In genomic region chr7:126636733-126637520, GRCm38 (mm10) we compare ENCODE assay signal across 8 mouse cellular contexts. TPM values are rescaled to one million over a fixed set of nuclear protein-coding genes. Genes with fewer than 3 reads are reported as not detected.
A peak's percentile ranks its signal among the peaks of the same experiment; 100 is the strongest.
DNase-seq lines count a peak whose midpoint lies in the region; ATAC-seq and TF ChIP-seq lines count a peak whose summit lies in the region.

No protein-coding gene starts in this region.

- H3K4me2 ChIP-seq in forebrain, postnatal 0 days (ENCODE audit: low read depth), result no peak overlapping the region
- no peak overlapping the region for H3K4me2 ChIP-seq in forebrain, embryonic 12.5 days
- H3K4me2 ChIP-seq in kidney, postnatal 0 days (ENCODE audit: low read length), result no peak overlapping the region

- no peak overlapping the region for H3K27ac ChIP-seq in forebrain, postnatal 0 days (ENCODE audit: low read depth, low read length)
- no peak overlapping the region for H3K27ac ChIP-seq in forebrain, embryonic 12.5 days
- H3K27ac ChIP-seq in cortical plate, adult 2 months (ENCODE audit: insufficient read depth, low read length), result no peak overlapping the region
- no peak overlapping the region for H3K27ac ChIP-seq in kidney, postnatal 0 days

- H3K27me3 ChIP-seq in forebrain, postnatal 0 days (ENCODE audit: insufficient read depth, low read length), result no peaks in the 10 kb centered on the region
- H3K27me3 ChIP-seq in forebrain, embryonic 12.5 days, result 0 out of 2 replicates have a peak, but pooled peaks cover 5% of the 10 kb centered on the region
- no peaks in the 10 kb centered on the region for H3K27me3 ChIP-seq in kidney, postnatal 0 days (ENCODE audit: insufficient read depth, low read length)

- H3K36me3 ChIP-seq in forebrain, postnatal 0 days (ENCODE audit: insufficient read depth), result no peaks in the 10 kb centered on the region
- H3K36me3 ChIP-seq in forebrain, embryonic 12.5 days (replicated peaks), result no peaks in the 10 kb centered on the region
- no peaks in the 10 kb centered on the region for H3K36me3 ChIP-seq in kidney, postnatal 0 days (ENCODE audit: insufficient read depth, low read length)

- no peak overlapping the region for H3K9ac ChIP-seq in forebrain, postnatal 0 days
- H3K9ac ChIP-seq in forebrain, embryonic 12.5 days, result no peak overlapping the region
- H3K9ac ChIP-seq in kidney, postnatal 0 days (ENCODE audit: low read depth, low read length), result no peak overlapping the region

- no peak overlapping the region for H3K4me3 ChIP-seq in forebrain, postnatal 0 days (ENCODE audit: low read depth, low read length)
- H3K4me3 ChIP-seq in forebrain, embryonic 12.5 days (replicated peaks), result no peak overlapping the region
- no peak overlapping the region for H3K4me3 ChIP-seq in cortical plate, adult 2 months (ENCODE audit: insufficient read depth, low read length)
- no peak overlapping the region for H3K4me3 ChIP-seq in kidney, postnatal 0 days (replicated peaks; ENCODE audit: low read depth, low read length)

- H3K4me1 ChIP-seq in forebrain, postnatal 0 days (ENCODE audit: insufficient read depth), result no peaks in the 10 kb centered on the region
- H3K4me1 ChIP-seq in forebrain, embryonic 12.5 days, result no peaks in the 10 kb centered on the region
- no peaks in the 10 kb centered on the region for H3K4me1 ChIP-seq in cortical plate, adult 2 months (ENCODE audit: control insufficient read depth, insufficient read depth, low read length)
- no peaks in the 10 kb centered on the region for H3K4me1 ChIP-seq in kidney, postnatal 0 days (replicated peaks; ENCODE audit: insufficient read depth, low read length)

- H3K9me3 ChIP-seq in forebrain, postnatal 0 days (ENCODE audit: low read length), result no peaks in the 10 kb centered on the region
- no peaks in the 10 kb centered on the region for H3K9me3 ChIP-seq in forebrain, embryonic 12.5 days
- H3K9me3 ChIP-seq in kidney, postnatal 0 days (replicated peaks; ENCODE audit: low read length), result no peaks in the 10 kb centered on the region

- WGBS in forebrain, postnatal 0 days, result 17% methylated on average over 4 of the region's 4 CpGs
- 25% methylated on average over 4 of the region's 4 CpGs for WGBS in forebrain, embryonic 12.5 days
- WGBS in kidney, postnatal 0 days, result 6% methylated on average over 4 of the region's 4 CpGs

- TF ChIP-seq CTCF in forebrain, postnatal 0 days (IDR thresholded peaks at IDR 0.05; ENCODE audit: low read depth), result peak; percentile 71
- TF ChIP-seq CTCF in cortical plate, adult 2 months (IDR thresholded peaks at IDR 0.05; ENCODE audit: extremely low read depth, insufficient read depth, low read length), result peak; percentile 79
- peak; percentile 80 for TF ChIP-seq CTCF in kidney, postnatal 0 days (IDR thresholded peaks at IDR 0.05; ENCODE audit: low read depth)

- DNase-seq in forebrain, postnatal 0 days, result peak; percentile 41
- peak; percentile 37 for DNase-seq in right cerebral cortex, adult 2 months (ENCODE audit: low spot score in 2 of 2)
- DNase-seq in right cerebral cortex, postnatal 4 days, result no peak
- peak; percentile 71 for DNase-seq in kidney, postnatal 0 days (ENCODE audit: low spot score)
- DNase-seq in lung, postnatal 4 days, result peak; percentile 47 to 59

- no peak for ATAC-seq in forebrain, postnatal 0 days
- ATAC-seq in forebrain, embryonic 12.5 days (ENCODE audit: low FRiP score), result no peak
- ATAC-seq in kidney, postnatal 0 days (replicated peaks; ENCODE audit: low FRiP score, low read depth), result no peak
- ATAC-seq in activated CD4-positive, CD25-positive, alpha-beta regulatory T cell, adult 4 months, result no peak

- no peak for TF ChIP-seq POLR2A in cortical plate, adult 2 months (IDR thresholded peaks at IDR 0.05; ENCODE audit: extremely low read depth, insufficient read depth, low read length)

RNA-seq across cellular contexts. Expression of gene Nupr1, which starts 6.3 kb away (rescaled TPM):
- 4.8 and 7.3 TPM in 2 replicates for total RNA-seq in forebrain, postnatal 0 days (2014; rRNA removed)
- polyA plus RNA-seq in forebrain, postnatal 0 days (2015; fragmentation: Nextera tagmentation; extraction: Ambion mirVana), result 15.5 and 18.0 TPM in 2 replicates
- polyA plus RNA-seq in forebrain, embryonic 12.5 days (2016; fragmentation: Nextera tagmentation; extraction: Ambion mirVana), result 3.1 and 3.8 TPM in 2 replicates
- polyA plus RNA-seq in cortical plate, adult 2 months (2012; rRNA removed), result 21.6 and 23.1 TPM in 2 replicates
- polyA plus RNA-seq in kidney, postnatal 0 days (2015; fragmentation: Nextera tagmentation; extraction: Ambion mirVana), result 24.5 and 24.8 TPM in 2 replicates
- polyA plus RNA-seq in activated CD4-positive, CD25-positive, alpha-beta regulatory T cell, adult 4 months (2017; shearing (Covaris generic)), result under 1 TPM in 1 of 2 experiments, not detected in 1; 0.54 TPM

RNA-seq across cellular contexts. Expression of gene Sgf29, which starts 12.2 kb away (rescaled TPM):
- total RNA-seq in forebrain, postnatal 0 days (2014; rRNA removed), result 22.8 and 37.1 TPM in 2 replicates
- polyA plus RNA-seq in forebrain, postnatal 0 days (2015; fragmentation: Nextera tagmentation; extraction: Ambion mirVana), result 59.6 and 62.3 TPM in 2 replicates
- polyA plus RNA-seq in forebrain, embryonic 12.5 days (2016; fragmentation: Nextera tagmentation; extraction: Ambion mirVana), result 39.4 and 51.2 TPM in 2 replicates
- 38.1 and 43.4 TPM in 2 replicates for polyA plus RNA-seq in cortical plate, adult 2 months (2012; rRNA removed)
- polyA plus RNA-seq in kidney, postnatal 0 days (2015; fragmentation: Nextera tagmentation; extraction: Ambion mirVana), result 37.8 and 38.6 TPM in 2 replicates
- polyA plus RNA-seq in activated CD4-positive, CD25-positive, alpha-beta regulatory T cell, adult 4 months (2017; shearing (Covaris generic)), result 100 to 1,000 TPM in 1 of 2 experiments, 10 to 100 TPM in 1; 73.9 to 103 TPM

RNA-seq across cellular contexts. Expression of gene Sult1a1, which starts 39.3 kb away (rescaled TPM):
- total RNA-seq in forebrain, postnatal 0 days (2014; rRNA removed), result 15.8 and 22.8 TPM in 2 replicates
- polyA plus RNA-seq in forebrain, postnatal 0 days (2015; fragmentation: Nextera tagmentation; extraction: Ambion mirVana), result 15.4 and 16.0 TPM in 2 replicates
- 0.42 and 0.54 TPM in 2 replicates for polyA plus RNA-seq in forebrain, embryonic 12.5 days (2016; fragmentation: Nextera tagmentation; extraction: Ambion mirVana)
- polyA plus RNA-seq in cortical plate, adult 2 months (2012; rRNA removed), result 14.1 and 16.5 TPM in 2 replicates
- polyA plus RNA-seq in kidney, postnatal 0 days (2015; fragmentation: Nextera tagmentation; extraction: Ambion mirVana), result 13.4 and 17.3 TPM in 2 replicates
- polyA plus RNA-seq in activated CD4-positive, CD25-positive, alpha-beta regulatory T cell, adult 4 months (2017; shearing (Covaris generic)), result under 1 TPM in 1 of 2 experiments, not detected in 1; 0.42 TPM

RNA-seq across cellular contexts. Expression of gene Il27, which starts 42.2 kb away (rescaled TPM):
- not detected in 2 replicates for total RNA-seq in forebrain, postnatal 0 days (2014; rRNA removed)
- not detected in 2 replicates for polyA plus RNA-seq in forebrain, postnatal 0 days (2015; fragmentation: Nextera tagmentation; extraction: Ambion mirVana)
- polyA plus RNA-seq in forebrain, embryonic 12.5 days (2016; fragmentation: Nextera tagmentation; extraction: Ambion mirVana), result not detected in 2 replicates
- 0.19 TPM in 1 of 2 replicates, not detected in the other for polyA plus RNA-seq in cortical plate, adult 2 months (2012; rRNA removed)
- not detected in 2 replicates for polyA plus RNA-seq in kidney, postnatal 0 days (2015; fragmentation: Nextera tagmentation; extraction: Ambion mirVana)
- not detected for polyA plus RNA-seq in activated CD4-positive, CD25-positive, alpha-beta regulatory T cell, adult 4 months (2017; shearing (Covaris generic))

RNA-seq across cellular contexts. Expression of gene Cln3, which starts 51.3 kb away (rescaled TPM):
- total RNA-seq in forebrain, postnatal 0 days (2014; rRNA removed), result 26.9 and 29.0 TPM in 2 replicates
- polyA plus RNA-seq in forebrain, postnatal 0 days (2015; fragmentation: Nextera tagmentation; extraction: Ambion mirVana), result 22.1 and 23.8 TPM in 2 replicates
- polyA plus RNA-seq in forebrain, embryonic 12.5 days (2016; fragmentation: Nextera tagmentation; extraction: Ambion mirVana), result 27.5 and 32.7 TPM in 2 replicates
- 41.8 and 42.3 TPM in 2 replicates for polyA plus RNA-seq in cortical plate, adult 2 months (2012; rRNA removed)
- 34.4 and 36.9 TPM in 2 replicates for polyA plus RNA-seq in kidney, postnatal 0 days (2015; fragmentation: Nextera tagmentation; extraction: Ambion mirVana)
- 10 to 100 TPM; 42.7 to 46.2 TPM for polyA plus RNA-seq in activated CD4-positive, CD25-positive, alpha-beta regulatory T cell, adult 4 months (2017; shearing (Covaris generic))
